Mouse (Mus musculus) brown adipose tissue, adult 24 weeks (tissue): ENCODE results near the gene Ampd3. TPM values are rescaled to one million over a fixed set of nuclear protein-coding genes. Genes with fewer than 3 reads are reported as not detected.

ENCODE experiments used
- H3K27ac ChIP-seq: fragments of 200-500 bp; replicated peaks from 2 replicates; pipeline ENCODE4 v1.5.1; 2012; ENCODE audit warnings: low read depth, mild to moderate bottlenecking, low read length
- H3K4me1 ChIP-seq: fragments of 200-500 bp; 2 replicates; pipeline ENCODE4 v1.6.1; 2012; ENCODE audit warnings: low read length, mixed read lengths; ENCODE audit not compliant: control insufficient read depth, insufficient read depth, insufficient read length
- H3K4me3 ChIP-seq: fragments of 200-500 bp; 2 replicates; pipeline ENCODE4 v1.5.1; 2012; ENCODE audit warnings: low read depth, mild to moderate bottlenecking, low read length, moderate library complexity; ENCODE audit not compliant: insufficient read depth
- polyA plus RNA-seq: library from polyadenylated mRNA; stranded (reverse); fragments of >200 nt; gene quantifications from 2 replicates; pipeline ENCODE4 v1.2.4, GENCODE M21; 2012; ENCODE audit not compliant: missing spikeins, insufficient read depth, insufficient read length

Gene Ampd3
- polyA plus RNA-seq, 1 experiment = 30.0 TPM

GRCm38 (mm10) chr7:110823593-110823992 lies 55.6 kb downstream of the Ampd3 start:
- peaks cover 17% of the 10 kb centered on the region for H3K4me1 ChIP-seq
- peak overlapping the region; percentile 29 for H3K27ac ChIP-seq
- H3K4me3 ChIP-seq = no peak overlapping the region

- Histone ChIP-seq H3K27ac (peak overlapping the region; percentile 77), H3K4me1 (peaks cover 15% of the 10 kb centered on the region; the same call in 1 of the 2 replicates), H3K4me3 (no peak overlapping the region)
These were observed 56.3 kb downstream of the Ampd3 start for GRCm38 (mm10) chr7:110823995-110824953.

GRCm38 (mm10) chr7:110833024-110833423 lies 65.0 kb downstream of the Ampd3 start:
- Histone ChIP-seq H3K27ac (no peak overlapping the region), H3K4me1 (peaks cover 3% of the 10 kb centered on the region; the same call in 1 of the 2 replicates), H3K4me3 (no peak overlapping the region)

GRCm38 (mm10) chr7:110834018-110834417 lies 66.0 kb downstream of the Ampd3 start:
- peaks cover 3% of the 10 kb centered on the region; the same call in 1 of the 2 replicates for H3K4me1 ChIP-seq
- no peak overlapping the region for H3K27ac ChIP-seq
- no peak overlapping the region for H3K4me3 ChIP-seq

GRCm38 (mm10) chr7:110834522-110834921 lies 66.5 kb downstream of the Ampd3 start:
- Histone ChIP-seq H3K4me3 (no peak overlapping the region), H3K4me1 (peaks cover 3% of the 10 kb centered on the region; the same call in 1 of the 2 replicates), H3K27ac (no peak overlapping the region)

- H3K4me1 ChIP-seq = no peaks in the 10 kb centered on the region
- H3K27ac ChIP-seq = no peak overlapping the region
- no peak overlapping the region for H3K4me3 ChIP-seq
These were observed 72.3 kb downstream of the Ampd3 start for GRCm38 (mm10) chr7:110840332-110840731.

GRCm38 (mm10) chr7:110843916-110844874 lies 76.2 kb downstream of the Ampd3 start, which contains the start of gene Rnf141:
Gene Rnf141 (minus strand): TSS chr7:110844457.
- peak within 1 kb of the TSS; percentile 57 for H3K27ac ChIP-seq
- peak within 1 kb of the TSS; percentile 77 for H3K4me3 ChIP-seq
- no peaks in the 10 kb centered on the region for H3K4me1 ChIP-seq

GRCm38 (mm10) chr7:110847321-110847720 lies 79.3 kb downstream of the Ampd3 start:
- no peak overlapping the region for H3K27ac ChIP-seq
- H3K4me1 ChIP-seq = no peaks in the 10 kb centered on the region
- H3K4me3 ChIP-seq = no peak overlapping the region

GRCm38 (mm10) chr7:110848371-110848770 lies 80.4 kb downstream of the Ampd3 start:
- H3K4me3 ChIP-seq = no peak overlapping the region
- H3K4me1 ChIP-seq = no peaks in the 10 kb centered on the region
- H3K27ac ChIP-seq = no peak overlapping the region

- Histone ChIP-seq H3K27ac (no peak overlapping the region), H3K4me1 (no peaks in the 10 kb centered on the region), H3K4me3 (no peak overlapping the region)
These were observed 83.7 kb downstream of the Ampd3 start for GRCm38 (mm10) chr7:110851541-110852203.

GRCm38 (mm10) chr7:110853611-110854010 lies 85.6 kb downstream of the Ampd3 start:
- no peak overlapping the region for H3K27ac ChIP-seq
- no peak overlapping the region for H3K4me3 ChIP-seq

GRCm38 (mm10) chr7:110854519-110854918 lies 86.5 kb downstream of the Ampd3 start:
- Histone ChIP-seq H3K4me1 (no peaks in the 10 kb centered on the region), H3K4me3 (no peak overlapping the region), H3K27ac (no peak overlapping the region)

More at GRCm38 (mm10) chr7:110853611-110854010, 85.6 kb downstream of the Ampd3 start:
- H3K4me1 ChIP-seq = no peaks in the 10 kb centered on the region

- H3K4me1 ChIP-seq = no peaks in the 10 kb centered on the region
- no peak overlapping the region for H3K27ac ChIP-seq
These were observed 87.0 kb downstream of the Ampd3 start for GRCm38 (mm10) chr7:110854927-110855546.

GRCm38 (mm10) chr7:110855604-110856003 lies 87.6 kb downstream of the Ampd3 start:
- no peak overlapping the region for H3K27ac ChIP-seq
- no peaks in the 10 kb centered on the region for H3K4me1 ChIP-seq
- H3K4me3 ChIP-seq = no peak overlapping the region

More at GRCm38 (mm10) chr7:110854927-110855546, 87.0 kb downstream of the Ampd3 start:
- H3K4me3 ChIP-seq = no peak overlapping the region
